Mouse (Mus musculus) 3T3-L1 (cell line): Measurements from ENCODE around the gene Polg.
A peak's percentile ranks its signal among the peaks of the same experiment; 100 is the strongest.

Experiments used
- DNase-seq: peaks from one replicate; pipeline ENCODE4 v3.0.0-alpha.2; 2015; ENCODE audit warnings: low read depth, low spot score

Gene Polg

DNA sequence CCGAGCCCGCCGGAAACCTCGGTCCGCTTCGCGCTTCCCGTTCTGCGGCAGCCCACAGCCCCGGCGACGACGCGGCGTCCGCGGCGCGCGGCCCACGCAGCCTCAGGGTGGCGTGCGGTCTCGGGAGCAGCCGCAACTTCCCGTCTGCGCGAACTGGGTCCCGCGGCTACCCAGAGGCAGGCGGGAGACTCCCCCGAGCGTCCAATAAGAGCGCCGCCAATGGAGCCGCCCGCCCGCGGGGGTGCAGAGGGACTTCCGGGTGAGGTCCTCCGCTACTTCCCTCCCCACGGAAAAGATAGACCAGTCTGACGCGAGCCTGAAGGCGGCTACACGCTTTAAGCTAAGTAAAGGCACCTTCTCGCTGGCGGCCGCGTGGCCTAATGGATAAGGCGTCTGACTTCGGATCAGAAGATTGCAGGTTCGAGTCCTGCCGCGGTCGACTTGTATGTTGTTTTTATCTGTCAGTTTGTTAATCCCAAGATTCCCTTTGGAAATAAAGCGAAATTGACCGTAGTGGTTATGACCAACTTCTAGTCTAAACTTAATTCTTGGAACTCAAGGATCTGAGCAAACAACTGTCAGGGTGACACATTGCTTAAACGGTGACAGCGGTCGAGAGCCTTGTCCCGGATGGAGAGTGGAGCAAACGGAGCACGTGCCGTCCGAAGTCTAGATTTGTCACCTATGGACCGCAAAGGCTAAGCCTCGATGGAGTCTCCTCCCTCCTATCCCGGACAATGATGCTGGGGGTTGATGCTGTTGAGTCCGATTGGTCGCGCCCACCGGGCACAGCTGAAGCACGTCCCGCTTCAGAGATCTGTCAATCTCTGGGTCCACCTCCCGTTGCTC, at the start of gene Polg:
Gene Polg, minus strand, starts transcription at position 310 of the 849 bp plus-strand sequence.
- peak; percentile 97 for DNase-seq

DNA sequence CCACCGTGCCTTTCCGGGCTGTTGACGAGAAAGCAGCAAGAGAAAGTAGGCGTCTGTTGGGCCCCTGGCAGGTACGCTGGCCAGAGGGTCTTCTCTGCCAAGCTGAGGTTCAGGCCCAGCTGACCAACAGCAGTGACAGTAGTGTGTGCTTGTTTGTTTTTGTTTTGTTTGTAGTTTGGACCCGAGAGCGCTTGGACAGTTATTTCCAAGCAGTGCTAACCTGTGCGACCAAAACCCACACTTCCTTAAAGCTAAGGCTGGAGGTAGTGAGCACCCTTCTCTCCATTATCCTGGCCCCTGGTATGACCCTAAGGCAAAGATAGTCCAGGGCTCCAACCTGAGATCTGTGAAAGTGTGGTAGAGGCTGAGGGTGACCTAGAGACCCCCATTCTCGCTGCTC, 49.7 kb upstream of the Polg start:
- no peak for DNase-seq

DNA sequence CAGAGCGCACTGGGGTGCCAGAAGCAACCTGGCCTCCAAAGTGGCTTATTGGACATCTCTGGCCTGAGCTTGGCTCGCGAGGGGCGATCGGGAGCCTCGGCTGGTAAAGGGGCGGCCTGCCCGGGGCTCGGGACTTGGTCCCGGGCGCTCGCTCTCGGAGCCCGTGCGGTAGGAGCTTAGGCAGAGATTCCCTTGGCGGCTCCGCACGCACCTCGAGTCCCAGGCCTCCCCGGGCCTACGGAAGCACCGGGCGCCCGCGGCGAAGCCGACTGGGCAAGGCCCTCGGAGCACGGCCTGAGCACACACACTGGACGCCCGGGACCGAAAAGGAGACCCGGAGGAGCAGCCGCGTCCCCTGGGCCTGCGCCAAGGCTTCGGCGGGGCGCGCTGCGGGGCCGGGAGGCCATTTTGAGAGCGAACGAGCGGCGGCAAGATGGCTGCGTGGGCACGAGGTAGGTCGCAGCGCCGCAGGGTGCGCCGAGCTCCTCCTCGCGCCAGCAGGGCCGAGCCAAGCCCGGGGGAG, 49.1 kb upstream of the Polg start:
- no peak for DNase-seq

DNA sequence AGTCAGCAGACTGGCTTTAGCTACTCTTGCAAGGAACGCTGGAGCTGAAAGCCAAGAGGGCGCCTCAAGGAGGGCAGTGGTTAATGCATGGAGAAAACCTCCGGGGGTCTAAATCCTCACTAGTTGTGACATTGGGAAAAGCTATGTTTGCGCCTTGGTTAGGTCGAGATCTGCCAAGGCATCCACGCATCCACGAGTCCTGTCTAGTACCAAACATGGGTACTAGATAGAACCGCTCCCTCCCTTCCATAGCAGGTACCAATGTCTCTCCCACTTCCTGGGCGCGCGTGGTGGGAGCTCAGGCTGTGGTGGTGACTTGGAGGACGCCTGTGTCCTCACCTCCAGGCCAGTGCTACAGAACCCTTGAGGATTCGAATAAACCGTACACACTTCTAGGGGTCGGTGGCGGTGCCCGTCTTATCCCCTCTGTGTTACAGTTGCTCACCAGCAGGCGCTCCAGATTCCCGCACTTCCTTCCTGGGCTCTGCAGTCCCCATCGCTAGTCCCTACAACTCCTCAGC, 48.3 kb upstream of the Polg start:
- no peak for DNase-seq

DNA sequence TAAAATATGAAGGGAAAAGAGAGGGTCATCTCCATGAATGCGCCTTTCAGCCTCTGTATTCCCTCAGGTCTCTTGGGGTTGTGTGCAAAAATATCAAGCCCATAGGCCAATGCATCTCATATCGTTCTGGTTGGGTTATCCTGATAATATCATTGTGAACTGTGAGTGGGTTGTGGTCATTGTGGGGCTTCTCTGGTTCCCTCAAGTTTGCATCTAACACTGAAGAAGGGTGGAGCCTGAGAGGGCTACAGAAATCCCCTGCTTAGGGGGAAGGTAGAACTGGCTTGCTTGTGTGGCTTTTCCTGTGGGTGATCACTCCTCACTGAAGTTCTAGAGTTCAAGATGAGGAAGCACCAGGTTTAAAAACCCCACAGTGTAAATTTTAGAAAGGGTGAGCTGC, 47.3 kb upstream of the Polg start:
- no peak for DNase-seq

DNA sequence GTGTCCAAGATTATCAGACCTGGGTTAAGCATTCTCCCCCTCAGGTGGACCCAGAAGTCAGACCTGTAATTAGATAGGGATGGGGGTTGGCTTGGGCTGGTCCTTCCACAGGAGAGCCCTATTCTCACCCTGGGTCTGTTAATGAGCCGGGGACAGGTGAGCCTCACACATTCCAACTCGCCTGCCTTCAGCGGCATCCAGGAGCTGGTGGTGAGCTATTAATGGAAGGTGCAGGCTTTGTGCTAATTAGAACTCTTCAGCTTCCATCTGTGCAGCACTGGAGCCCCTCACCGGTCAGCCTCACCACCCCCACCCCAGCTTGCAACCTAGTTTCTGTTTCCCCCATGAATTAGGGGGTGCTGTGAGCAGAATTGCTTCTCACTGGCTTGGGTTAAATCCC, 46.3 kb upstream of the Polg start:
- no peak for DNase-seq

DNA sequence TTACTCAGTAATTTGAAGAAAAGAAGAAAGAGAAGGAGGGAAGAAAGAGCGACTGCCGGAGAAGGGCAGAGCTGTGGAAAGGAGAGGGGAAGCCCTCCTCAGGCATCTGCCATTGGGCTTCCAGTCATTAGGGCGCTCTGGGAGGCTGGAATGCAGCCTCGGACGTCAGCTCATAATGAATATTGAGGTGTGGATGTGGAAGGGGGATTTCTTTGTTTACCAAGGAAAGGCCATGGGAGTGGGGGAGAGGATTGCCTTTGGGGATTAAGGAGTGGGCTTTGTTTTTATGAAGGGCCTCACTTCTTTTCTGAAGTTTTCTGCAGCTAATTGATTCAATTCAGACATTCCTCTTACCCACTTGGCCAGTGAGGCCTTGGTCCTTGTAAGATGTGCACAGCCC, 45.5 kb upstream of the Polg start:
- DNase-seq, result no peak

DNA sequence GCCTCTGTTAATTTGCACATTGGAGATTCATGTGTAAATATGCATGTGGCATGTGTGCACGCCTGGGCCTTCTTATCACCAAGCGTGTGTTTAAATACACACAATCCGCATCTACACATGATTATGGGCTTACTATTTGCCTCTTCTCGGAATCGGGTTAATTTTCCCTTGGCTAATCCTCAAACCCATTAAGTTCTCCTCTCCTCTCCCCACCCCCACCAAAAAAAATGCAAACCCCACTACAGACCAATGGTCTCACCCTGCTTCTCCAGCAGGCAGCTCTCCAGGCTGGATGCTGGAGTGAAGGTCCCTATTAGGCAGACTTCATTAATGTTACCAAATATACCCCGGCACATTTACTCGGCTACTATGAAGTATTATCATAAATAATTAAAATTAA, 45.0 kb upstream of the Polg start:
- DNase-seq, result no peak

DNA sequence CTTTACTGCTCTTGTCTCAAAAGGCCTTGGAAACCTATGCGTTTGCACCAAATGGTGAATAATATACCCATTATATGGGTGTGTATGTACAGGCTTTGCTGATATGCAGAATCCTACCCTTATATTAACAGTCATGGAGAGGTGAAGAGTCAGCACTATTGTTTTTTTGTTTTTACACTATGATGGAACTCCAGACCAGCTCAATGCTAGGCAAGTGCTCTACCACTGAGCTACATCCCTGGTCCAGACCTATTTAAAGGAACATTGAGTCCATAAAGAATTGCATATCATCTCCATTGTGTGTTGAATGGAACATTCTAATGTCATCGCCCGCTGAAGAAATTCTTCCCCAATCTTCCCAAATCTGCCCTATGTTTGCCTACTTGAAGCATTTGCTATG, 44.5 kb upstream of the Polg start:
- DNase-seq, result no peak

DNA sequence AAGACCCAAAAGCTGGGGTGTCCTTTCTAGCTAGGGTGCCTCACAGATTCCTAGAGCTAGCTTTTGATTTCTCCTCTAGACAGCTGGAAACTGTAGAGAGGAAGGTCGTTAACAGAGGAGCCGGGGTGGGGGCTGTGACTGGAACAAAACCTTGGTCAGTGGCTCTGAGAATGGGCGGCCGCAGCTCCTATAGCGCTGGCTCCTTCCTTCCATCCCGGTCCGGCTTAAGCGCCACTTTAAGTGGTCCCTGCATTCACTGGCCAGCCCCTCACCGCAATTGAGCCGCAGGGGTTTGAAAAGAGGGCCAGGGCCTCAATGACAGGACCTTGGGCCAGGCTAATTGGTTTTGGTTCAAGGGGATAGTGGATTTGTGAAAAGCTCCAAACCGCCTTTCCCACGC, 43.5 kb upstream of the Polg start:
- no peak for DNase-seq

DNA sequence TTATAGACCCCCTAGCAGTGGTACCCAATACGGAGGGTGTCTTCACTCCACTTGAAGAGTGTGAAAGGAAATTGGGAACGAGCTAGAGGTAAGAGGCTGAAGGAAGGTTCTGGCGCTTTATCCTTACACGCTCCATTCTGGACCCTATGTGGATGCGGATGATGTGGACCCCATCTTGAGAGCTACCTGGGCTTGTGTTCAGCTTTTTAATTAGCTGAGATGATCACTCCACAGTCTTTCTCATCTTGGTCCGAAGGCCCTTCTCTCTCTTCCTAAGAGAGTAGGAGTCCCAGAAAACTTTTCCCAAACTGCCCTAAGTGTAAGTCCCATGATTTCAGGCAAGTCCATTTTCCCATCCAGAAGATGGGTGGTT, 43.1 kb upstream of the Polg start:
- no peak for DNase-seq

DNA sequence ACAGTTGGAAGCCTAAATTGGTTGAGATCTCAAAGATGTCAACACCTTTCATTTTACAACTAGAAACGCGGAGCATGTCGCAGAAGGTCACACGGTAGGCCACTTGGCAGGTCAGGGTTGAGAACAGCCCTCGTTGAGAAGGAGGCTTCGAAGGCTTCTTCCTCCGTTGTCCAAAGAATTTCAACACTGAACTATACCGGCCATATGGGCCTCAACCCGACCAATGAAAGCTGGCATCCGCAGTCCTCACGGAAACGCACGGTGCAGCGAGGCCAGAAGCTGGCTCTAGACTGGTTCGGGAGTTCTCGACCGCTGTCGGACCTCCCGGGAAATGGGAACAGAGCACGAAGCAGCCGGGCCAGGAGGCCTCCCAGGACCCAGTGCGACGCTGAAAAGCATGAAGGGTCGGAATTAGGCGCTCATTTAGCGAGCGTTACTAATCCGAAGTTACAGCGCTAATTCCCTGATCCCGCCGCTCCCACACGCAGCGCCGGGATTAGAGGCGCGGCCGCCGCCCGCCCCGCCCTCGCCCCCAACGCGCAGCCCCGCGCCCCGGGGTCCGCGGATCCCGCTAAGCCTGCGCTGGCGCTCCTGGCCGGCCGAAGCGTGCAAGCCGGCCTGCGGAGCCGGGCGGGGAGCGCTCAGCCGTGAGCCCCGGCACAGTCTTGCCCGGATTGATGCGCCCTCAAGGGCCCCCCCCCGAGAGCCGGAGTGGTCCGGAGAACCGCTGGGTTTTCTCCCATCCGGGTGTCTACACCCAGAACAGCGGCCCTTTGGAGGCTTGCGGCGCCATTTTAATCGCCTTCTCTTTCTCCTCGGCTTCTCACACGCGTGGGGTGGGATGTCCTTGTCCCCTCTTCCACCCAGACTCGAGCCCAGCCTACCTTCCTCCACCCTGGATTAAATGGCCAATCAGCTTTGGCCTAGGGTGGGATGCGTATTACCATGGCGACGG, 42.4 kb upstream of the Polg start:
- no peak for DNase-seq

DNA sequence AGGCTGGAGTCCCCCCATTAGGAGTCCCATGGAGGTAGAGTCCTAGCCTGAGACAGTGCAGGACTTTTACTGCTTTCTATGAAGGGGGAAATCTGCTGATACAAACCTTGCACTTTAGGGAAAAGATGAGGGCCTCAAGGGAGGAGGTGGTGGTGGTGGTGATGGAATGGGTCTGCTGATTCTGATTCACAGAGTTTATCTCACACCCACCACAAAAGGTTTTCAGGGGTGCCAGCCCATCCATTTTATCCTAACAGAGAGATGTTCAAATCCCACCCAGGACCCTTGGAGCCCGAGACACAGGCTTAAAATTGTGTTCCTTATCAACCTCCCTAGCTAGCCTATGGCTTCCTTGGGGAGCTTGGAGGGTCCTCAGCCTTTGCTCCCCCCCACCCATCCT, 41.6 kb upstream of the Polg start:
- no peak for DNase-seq

DNA sequence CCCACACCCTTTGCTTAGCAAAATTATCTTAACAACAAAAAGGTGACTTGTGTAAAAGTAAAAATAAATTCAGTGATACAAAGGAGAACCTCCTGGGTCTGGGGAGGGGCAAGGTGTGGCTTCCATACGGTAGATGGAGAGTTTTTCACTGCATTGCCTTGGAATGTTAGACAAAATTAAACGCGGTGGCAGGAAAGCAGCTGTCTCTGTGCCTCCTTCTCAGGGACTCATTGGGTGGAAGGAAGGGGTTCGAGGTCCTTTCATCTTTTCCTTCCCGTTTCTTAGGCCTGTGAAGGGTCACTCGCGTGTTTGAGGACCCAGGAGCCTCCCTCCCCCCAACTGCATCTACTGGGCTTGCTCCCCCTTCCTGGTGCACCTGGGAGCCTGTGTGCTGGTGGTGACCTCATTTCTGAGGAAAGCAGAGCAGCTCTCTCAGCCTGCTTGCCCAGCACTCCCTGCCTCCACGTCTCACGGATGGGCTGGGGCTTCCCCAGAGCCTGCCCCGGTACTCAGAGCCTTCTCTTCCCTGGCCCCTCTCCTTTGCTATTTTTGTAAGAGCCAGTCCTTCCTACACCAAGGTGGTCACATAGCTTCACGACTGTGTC, 41.0 kb upstream of the Polg start:
- DNase-seq, result no peak

DNA sequence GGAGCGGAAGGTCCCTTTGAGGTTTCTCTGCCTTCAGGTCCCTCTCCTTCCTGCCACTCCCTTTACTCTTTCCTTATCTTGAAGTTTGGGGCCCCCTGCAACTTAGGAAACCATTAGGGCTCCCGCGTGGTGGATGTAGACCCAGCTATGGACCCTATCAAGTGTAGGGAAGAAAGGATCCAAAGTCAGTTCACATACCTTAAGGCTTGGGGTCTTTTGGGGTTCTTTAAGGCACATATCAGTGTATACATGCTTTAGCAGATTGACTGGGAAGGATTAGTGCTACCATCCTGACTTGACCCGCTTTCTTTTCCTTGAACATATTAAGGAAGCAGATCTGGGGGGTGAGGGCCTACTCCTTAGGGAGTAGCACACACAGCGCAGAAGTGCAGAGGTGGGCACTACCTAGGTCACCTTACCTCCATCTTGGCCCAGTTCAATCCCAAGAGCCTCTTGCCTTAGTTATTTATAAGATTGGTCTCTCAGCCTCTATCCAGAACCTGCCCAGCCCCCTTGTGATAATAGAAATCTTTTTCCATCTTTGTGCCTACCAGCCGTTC, 40.4 kb upstream of the Polg start:
- DNase-seq, result no peak

DNA sequence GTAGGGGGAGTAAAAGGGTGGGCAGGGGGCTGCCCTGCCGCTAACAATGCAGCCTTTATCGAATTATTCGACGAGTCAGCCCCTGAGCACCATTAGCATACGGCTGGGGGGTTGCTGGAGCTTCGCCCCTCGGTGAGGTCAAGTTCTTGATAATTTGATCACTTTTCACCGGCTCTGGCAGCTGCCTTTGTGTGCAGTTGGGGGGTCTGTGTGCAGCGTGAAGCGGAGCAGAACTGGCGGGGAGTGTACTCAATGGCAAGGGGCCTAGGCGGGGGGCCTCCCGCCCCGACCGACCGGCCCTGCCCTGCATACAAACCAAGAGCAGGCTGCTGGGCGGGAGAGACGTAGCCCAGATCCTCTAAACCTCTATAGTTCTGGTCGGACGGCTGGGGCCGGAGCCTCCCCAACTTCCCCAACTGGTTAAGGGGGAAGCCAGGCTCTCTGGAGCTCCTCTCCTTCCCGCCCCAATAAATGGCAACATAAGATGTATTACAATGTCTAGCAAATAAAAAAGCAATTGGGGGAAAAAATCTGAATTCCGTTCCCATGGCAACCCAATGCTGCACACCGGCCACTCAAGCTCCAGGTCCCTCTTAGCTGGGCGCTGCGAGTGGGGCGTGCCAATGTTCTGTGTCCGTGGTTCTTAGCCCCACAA, 39.8 kb upstream of the Polg start:
- DNase-seq, result no peak

DNA sequence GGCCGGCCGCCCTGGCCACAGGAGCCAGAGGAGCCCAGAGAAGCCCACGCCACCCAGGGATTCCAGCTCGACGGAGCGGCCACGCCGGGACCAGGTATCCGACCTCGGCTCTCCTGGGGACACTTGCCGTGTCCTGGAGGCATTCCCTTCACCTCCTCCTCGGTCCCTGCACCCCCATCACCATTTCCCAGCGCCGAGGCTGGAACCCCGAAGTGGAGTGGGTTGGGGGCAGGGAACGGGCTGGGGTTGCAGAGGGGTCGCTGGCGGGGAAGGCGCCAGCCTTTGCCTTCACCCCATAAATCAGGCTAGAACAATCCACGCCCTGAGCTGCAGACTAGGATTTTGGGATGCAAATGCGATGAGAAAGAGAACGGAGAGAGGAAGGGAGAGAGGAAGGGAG, 39.2 kb upstream of the Polg start:
- DNase-seq, result no peak

DNA sequence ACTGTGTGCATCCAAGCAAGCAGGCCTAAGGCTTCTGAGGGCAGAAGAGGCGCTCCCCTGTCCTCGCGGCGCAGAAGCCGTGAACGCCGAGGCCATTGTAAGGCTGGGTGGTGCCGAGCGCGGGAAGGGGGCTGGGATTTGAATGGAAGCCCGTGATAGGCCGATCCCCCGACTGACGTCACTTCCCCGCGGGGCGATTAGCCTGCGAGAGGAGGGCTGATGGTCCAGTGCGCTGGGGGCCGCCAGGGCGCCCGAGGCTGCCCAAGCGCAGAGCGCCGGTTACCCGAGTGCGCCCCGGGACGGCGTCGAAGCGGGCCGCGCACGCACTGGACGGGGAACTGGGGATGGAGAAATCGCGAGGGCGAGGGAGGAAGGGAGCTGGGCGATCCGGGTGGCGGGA, 38.6 kb upstream of the Polg start:
- DNase-seq, result no peak

DNA sequence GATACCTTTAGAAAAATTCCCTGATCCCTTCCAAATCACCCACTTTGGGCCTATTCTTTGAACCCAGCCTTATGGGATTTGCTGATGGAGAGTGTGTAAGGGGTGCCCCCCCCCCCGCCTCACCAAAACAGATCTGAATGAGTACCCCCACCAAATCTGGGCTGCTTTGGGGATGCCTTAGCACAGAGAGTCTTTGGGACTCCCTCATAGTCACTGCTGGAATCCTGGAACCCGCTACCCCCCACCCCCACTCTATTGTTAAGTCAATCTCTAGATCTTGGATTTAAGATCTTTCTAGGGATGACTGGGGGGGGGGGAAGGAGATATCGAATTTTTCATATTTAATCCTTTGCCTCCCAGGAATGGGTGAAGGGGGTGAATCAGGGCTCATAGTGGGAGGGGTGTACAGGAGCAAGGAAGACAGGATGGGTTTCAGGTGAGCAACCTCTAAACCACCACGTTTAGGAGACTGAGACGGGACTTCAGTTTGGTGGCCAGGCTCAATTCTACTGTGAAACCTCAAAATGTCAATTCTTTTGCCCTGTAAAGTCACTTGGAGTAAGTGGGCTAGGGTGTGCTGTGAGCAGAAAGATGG, 37.6 kb upstream of the Polg start:
- DNase-seq, result no peak

DNA sequence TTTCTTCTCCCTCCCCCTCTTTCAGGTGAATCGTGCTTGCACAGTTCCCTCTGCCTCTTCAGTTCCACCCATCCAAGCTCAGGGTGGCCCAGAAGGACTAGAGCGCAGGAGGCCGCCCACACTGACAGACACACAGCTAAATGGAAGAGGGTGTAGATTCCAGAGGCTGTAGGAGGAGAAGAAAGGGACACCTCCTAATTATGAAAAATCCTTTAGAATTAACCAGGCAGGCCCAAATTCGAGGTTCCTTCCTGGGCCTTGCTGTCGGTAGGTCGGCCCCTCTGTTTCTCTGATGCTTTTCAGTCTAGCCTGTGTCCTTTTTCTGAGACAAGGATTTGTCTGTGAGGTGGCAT, 36.9 kb upstream of the Polg start:
- no peak for DNase-seq
